Mouse (Mus musculus): Measurements from ENCODE around the gene Aox2.

- TF ChIP-seq GATA1 (IDR thresholded peaks at IDR 0.05; ENCODE audit: low read length) (no peak), TAL1 (IDR thresholded peaks at IDR 0.05; ENCODE audit: low read length) (no peak)
Observed at GRCm38 (mm10) chr1:58344570-58344969, 66.4 kb downstream of the Aox2 start.
